Mouse (Mus musculus) kidney, embryonic 16.5 days (tissue): Measurements from ENCODE around the gene Rcbtb1. TPM values are rescaled to one million over a fixed set of nuclear protein-coding genes. Genes with fewer than 3 reads are reported as not detected.

Experiments
- ATAC-seq: fragments of 200-750 bp; cut with Nextera tagmentation; 2 replicates; pipeline ENCODE4 v1.8.0; 2017; ENCODE audit warnings: moderate TSS enrichment; ENCODE audit not compliant: low FRiP score, low TSS enrichment
- H3K27ac ChIP-seq: fragments of 300-500 bp; sonication (generic); 2 replicates; pipeline ENCODE4 v1.5.1; 2014; ENCODE audit warnings: low read length
- H3K27me3 ChIP-seq: fragments of 300-500 bp; sonication (generic); 2 replicates; pipeline ENCODE4 v1.6.1; 2014; ENCODE audit warnings: low read length, control low read depth, mixed read lengths; ENCODE audit not compliant: insufficient read depth
- H3K36me3 ChIP-seq: fragments of 300-500 bp; sonication (generic); 2 replicates; pipeline ENCODE4 v1.6.1; 2014; ENCODE audit warnings: low read length, control low read depth, mixed read lengths; ENCODE audit not compliant: insufficient read depth
- H3K4me1 ChIP-seq: fragments of 300-500 bp; sonication (generic); 2 replicates; pipeline ENCODE4 v1.6.1; 2014; ENCODE audit warnings: low read length, control low read depth, mixed read lengths; ENCODE audit not compliant: insufficient read depth
- H3K4me2 ChIP-seq: fragments of 300-500 bp; sonication (generic); replicated peaks from 2 replicates; pipeline ENCODE4 v1.6.1; 2014; ENCODE audit warnings: low read depth, low read length
- H3K4me3 ChIP-seq: fragments of 300-500 bp; sonication (generic); 2 replicates; pipeline ENCODE4 v1.5.1; 2014; ENCODE audit warnings: mild to moderate bottlenecking, low read length
- H3K9ac ChIP-seq: fragments of 300-500 bp; sonication (generic); replicated peaks from 2 replicates; pipeline ENCODE4 v1.6.1; 2014; ENCODE audit warnings: low read length
- H3K9me3 ChIP-seq: fragments of 300-500 bp; sonication (generic); 2 replicates; pipeline ENCODE4 v1.6.1; 2016; ENCODE audit warnings: low read length, control low read depth
- WGBS: fragments of 180-500 bp; shearing (Covaris S2); extraction: QIAGEN DNeasy Blood & Tissue Kit; methylation state at CpG from one replicate; pipeline ENCODE4 v1.1.7; 2014; 5-methylcytosine and 5-hydroxymethylcytosine counted together
- polyA plus RNA-seq: library from polyadenylated mRNA; unstranded; fragments of >200 nt; fragmentation: Nextera tagmentation; extraction: Ambion mirVana; gene quantifications from 2 replicates; pipeline ENCODE4 v1.2.1, GENCODE M21; 2015

Gene Rcbtb1
- polyA plus RNA-seq = 64.2 and 65.0 TPM in 2 replicates

GRCm38 (mm10) chr14:59200711-59201603, at the start of gene Rcbtb1:
Rcbtb1 (plus strand) TSS chr14:59201209.
- Histone ChIP-seq H3K27ac (peak within 1 kb of the TSS; percentile 94), H3K36me3 (no peaks in the 10 kb centered on the region), H3K4me2 (peak within 1 kb of the TSS; percentile 55), H3K4me3 (peak within 1 kb of the TSS; percentile 74), H3K9me3 (no peaks in the 10 kb centered on the region), H3K4me1 (peaks cover 22% of the 10 kb centered on the region), H3K27me3 (no peaks in the 10 kb centered on the region), H3K9ac (peak within 1 kb of the TSS; percentile 92)
- peak; percentile 98 for ATAC-seq
- WGBS = under 1% methylated on average over 92 of the region's 96 CpGs

DNA sequence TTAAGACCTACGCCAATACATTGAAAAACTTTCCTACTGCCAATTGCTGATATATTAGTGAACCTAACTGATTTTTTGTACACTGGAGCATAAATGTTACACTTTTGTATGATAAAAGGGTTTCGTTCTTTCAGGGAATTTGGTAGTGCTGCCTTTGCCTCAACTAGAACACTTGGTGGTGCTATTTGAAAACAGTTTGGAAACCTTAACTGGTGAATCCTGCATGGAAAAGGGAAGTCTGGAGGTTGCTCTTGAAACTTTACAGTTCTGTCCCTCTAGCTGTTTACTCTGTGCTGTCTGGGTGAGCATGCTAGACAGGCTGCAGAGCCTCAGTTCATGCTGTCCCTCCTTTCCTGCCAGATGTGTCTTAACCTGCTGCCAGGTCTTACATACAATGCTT, 45.4 kb upstream of the Rcbtb1 start:
- no peaks in the 10 kb centered on the region for H3K9me3 ChIP-seq
- no peaks in the 10 kb centered on the region for H3K27me3 ChIP-seq
- no peak overlapping the region for H3K27ac ChIP-seq
- no peak overlapping the region for H3K4me3 ChIP-seq
- H3K36me3 ChIP-seq = no peaks in the 10 kb centered on the region
- 66% methylated on average over 2 of the region's 2 CpGs for WGBS
- no peak overlapping the region for H3K4me2 ChIP-seq
- H3K4me1 ChIP-seq = no peaks in the 10 kb centered on the region
- no peak overlapping the region for H3K9ac ChIP-seq
- ATAC-seq = no peak

DNA sequence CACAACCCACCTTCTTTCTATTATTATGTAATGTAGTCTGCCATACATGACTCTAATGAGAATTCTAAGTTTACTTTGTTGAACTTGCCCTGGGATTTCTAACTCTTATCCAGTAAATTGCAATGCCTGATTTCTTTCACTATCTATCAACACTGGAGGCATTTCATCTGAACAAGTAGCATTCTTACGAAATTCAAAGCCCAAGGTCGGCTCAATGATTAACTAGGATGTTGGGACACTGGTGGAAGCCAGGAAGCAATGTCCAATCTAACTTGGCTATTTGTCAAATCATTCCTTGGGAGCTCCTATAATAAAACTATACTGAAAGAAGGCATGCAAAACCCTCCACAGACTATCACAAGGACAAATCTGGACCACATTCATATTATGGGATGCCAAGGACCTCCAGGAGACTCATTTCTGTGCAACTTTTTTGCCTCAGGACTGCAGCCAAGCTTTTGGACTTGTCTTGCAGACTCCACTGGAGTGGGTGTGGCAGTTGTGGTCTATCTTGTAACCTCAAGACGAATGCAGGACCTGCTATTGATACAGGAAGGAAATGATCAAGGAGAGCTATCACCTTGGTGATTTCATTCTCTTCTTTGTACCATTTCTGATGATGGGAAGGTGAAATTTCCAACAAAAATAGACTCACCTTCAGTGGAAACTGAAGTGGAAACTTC, 43.9 kb upstream of the Rcbtb1 start:
- WGBS = 59% methylated on average over 3 of the region's 3 CpGs
- H3K4me2 ChIP-seq = no peak overlapping the region
- ATAC-seq = no peak
- H3K4me1 ChIP-seq = no peaks in the 10 kb centered on the region
- H3K4me3 ChIP-seq = no peak overlapping the region
- H3K27ac ChIP-seq = no peak overlapping the region
- no peaks in the 10 kb centered on the region for H3K36me3 ChIP-seq
- H3K27me3 ChIP-seq = no peaks in the 10 kb centered on the region
- no peaks in the 10 kb centered on the region for H3K9me3 ChIP-seq
- H3K9ac ChIP-seq = no peak overlapping the region

GRCm38 (mm10) chr14:59178649-59179048, 22.4 kb upstream of the Rcbtb1 start, which contains the start of gene Gm5142:
Gm5142 (minus strand) TSS chr14:59178749.
- Histone ChIP-seq H3K9ac (no peak within 1 kb of the TSS), H3K27me3 (no peaks in the 10 kb centered on the region), H3K9me3 (no peaks in the 10 kb centered on the region), H3K4me2 (no peak within 1 kb of the TSS), H3K36me3 (no peaks in the 10 kb centered on the region), H3K27ac (no peak within 1 kb of the TSS), H3K4me1 (no peaks in the 10 kb centered on the region), H3K4me3 (no peak within 1 kb of the TSS)
- 80% methylated on average over 3 of the region's 3 CpGs for WGBS
- ATAC-seq = no peak

DNA sequence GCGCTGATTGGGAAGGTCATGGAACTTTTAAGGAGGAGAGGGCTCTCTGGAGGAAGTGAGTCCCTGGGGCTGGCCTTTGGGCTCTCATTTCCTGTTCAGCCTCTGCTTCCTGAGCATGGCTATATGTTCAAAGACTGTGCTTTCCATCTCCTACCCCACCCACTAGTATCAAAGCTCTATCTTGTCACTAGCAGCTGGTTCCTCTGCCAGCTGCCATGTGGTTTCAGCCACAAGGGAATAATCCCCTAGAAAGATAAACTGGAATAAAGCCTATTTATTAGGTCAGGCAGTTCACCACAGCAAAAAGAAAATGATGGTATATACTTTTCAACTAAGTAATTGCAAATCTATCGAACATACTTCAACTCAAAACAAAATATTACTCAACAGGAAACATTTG, 18.3 kb upstream of the Rcbtb1 start:
- H3K36me3 ChIP-seq = no peaks in the 10 kb centered on the region
- no peaks in the 10 kb centered on the region for H3K27me3 ChIP-seq
- no peak overlapping the region for H3K9ac ChIP-seq
- no peaks in the 10 kb centered on the region for H3K9me3 ChIP-seq
- H3K4me2 ChIP-seq = no peak overlapping the region
- ATAC-seq = no peak
- H3K4me3 ChIP-seq = no peak overlapping the region
- no peak overlapping the region for H3K27ac ChIP-seq
- H3K4me1 ChIP-seq = no peaks in the 10 kb centered on the region
- WGBS = 87% methylated on average over 2 of the region's 2 CpGs

DNA sequence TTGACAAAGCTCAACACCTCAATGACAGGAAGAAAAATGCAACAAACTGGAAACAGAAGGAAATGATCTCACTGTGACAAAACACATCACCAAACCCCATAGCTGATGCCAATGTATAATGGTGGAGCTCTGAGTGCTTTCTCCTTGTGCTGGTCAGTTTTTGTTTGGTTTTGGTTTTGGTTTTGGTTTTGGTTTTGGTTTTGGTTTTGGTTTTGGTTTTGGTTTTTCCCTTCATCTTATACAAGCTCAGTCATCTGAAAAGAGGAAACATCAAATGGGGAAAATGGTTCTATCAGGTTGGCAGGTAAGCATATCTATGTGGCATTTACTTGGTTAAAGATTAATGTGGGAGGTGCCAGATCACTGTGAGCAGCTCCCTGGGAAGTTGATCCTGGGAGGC, 15.5 kb upstream of the Rcbtb1 start:
- Histone ChIP-seq H3K9ac (no peak overlapping the region), H3K4me3 (no peak overlapping the region), H3K27ac (no peak overlapping the region), H3K4me2 (no peak overlapping the region), H3K9me3 (no peaks in the 10 kb centered on the region), H3K36me3 (no peaks in the 10 kb centered on the region), H3K27me3 (no peaks in the 10 kb centered on the region), H3K4me1 (no peaks in the 10 kb centered on the region)
- ATAC-seq = no peak

DNA sequence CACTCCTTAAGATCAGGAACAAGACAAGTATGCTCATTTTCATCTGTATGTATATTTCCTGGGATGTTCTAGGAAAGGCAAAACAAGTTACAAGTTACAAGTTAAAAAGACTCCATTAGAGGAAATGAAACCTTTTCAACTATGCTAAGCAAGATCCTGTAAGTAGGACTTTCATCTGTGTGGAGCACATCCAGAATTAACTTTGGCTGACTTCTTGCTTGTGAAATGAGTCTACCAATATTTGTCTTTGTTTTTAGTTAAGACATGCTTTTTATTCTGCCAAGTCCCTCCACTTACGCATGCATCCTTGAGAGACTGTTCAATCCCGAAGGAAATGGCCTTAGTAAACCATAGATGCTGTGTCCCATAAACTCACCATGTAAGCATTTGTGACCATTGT, 14.9 kb upstream of the Rcbtb1 start:
- H3K36me3 ChIP-seq = no peaks in the 10 kb centered on the region
- H3K9ac ChIP-seq = no peak overlapping the region
- 90% methylated on average over 2 of the region's 2 CpGs for WGBS
- ATAC-seq = no peak
- no peak overlapping the region for H3K4me2 ChIP-seq
- H3K4me3 ChIP-seq = no peak overlapping the region
- no peaks in the 10 kb centered on the region for H3K27me3 ChIP-seq
- H3K9me3 ChIP-seq = no peaks in the 10 kb centered on the region
- no peaks in the 10 kb centered on the region for H3K4me1 ChIP-seq
- no peak overlapping the region for H3K27ac ChIP-seq

- H3K27me3 ChIP-seq = no peaks in the 10 kb centered on the region
- peak overlapping the region; percentile 92 for H3K9ac ChIP-seq
- peak overlapping the region; percentile 94 for H3K27ac ChIP-seq
- H3K36me3 ChIP-seq = no peaks in the 10 kb centered on the region
- WGBS = under 1% methylated on average over 21 of the region's 21 CpGs
- H3K9me3 ChIP-seq = no peaks in the 10 kb centered on the region
- peaks cover 25% of the 10 kb centered on the region for H3K4me1 ChIP-seq
- ATAC-seq = no peak
- H3K4me3 ChIP-seq = peak overlapping the region; percentile 74
- H3K4me2 ChIP-seq = peak overlapping the region; percentile 55
Measured at GRCm38 (mm10) chr14:59201604-59202215, 701 bp downstream of the Rcbtb1 start.

DNA sequence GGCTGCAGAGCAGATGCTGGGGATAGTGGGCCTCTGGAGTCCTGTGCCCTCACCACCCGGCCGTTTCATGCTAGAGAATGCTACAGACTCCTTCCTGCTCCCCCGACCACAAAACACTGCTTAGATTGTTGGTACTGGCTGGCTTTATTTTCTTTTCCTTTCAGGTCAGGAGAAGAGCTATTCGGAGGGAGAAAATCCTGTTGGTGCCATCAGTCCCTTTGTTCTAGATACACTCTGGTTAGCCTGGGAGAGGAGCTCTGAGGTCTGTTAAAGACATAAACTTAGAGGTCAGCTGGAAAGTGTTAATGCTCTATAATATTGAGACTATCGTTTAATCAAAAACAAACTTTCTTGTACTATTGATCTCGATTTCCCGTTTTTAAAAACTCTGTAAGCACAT, 4.5 kb downstream of the Rcbtb1 start:
- no peak overlapping the region for H3K27ac ChIP-seq
- no peak overlapping the region for H3K4me3 ChIP-seq
- no peak overlapping the region for H3K4me2 ChIP-seq
- H3K9me3 ChIP-seq = no peaks in the 10 kb centered on the region
- 45% methylated on average over 7 of the region's 7 CpGs for WGBS
- ATAC-seq = no peak
- no peaks in the 10 kb centered on the region for H3K27me3 ChIP-seq
- H3K9ac ChIP-seq = no peak overlapping the region
- H3K4me1 ChIP-seq = peaks cover 29% of the 10 kb centered on the region
- H3K36me3 ChIP-seq = no peaks in the 10 kb centered on the region
